Mouse (Mus musculus) kidney, embryonic 16.5 days (tissue): ENCODE data around the gene Mroh2b. TPM values are rescaled to one million over a fixed set of nuclear protein-coding genes. Genes with fewer than 3 reads are reported as not detected.

ENCODE experiments used
- ATAC-seq: fragments of 200-750 bp; cut with Nextera tagmentation; 2 replicates; pipeline ENCODE4 v1.8.0; 2017; ENCODE audit warnings: moderate TSS enrichment; ENCODE audit not compliant: low FRiP score, low TSS enrichment
- H3K27ac ChIP-seq: fragments of 300-500 bp; sonication (generic); 2 replicates; pipeline ENCODE4 v1.5.1; 2014; ENCODE audit warnings: low read length
- H3K27me3 ChIP-seq: fragments of 300-500 bp; sonication (generic); 2 replicates; pipeline ENCODE4 v1.6.1; 2014; ENCODE audit warnings: low read length, control low read depth, mixed read lengths; ENCODE audit not compliant: insufficient read depth
- H3K36me3 ChIP-seq: fragments of 300-500 bp; sonication (generic); 2 replicates; pipeline ENCODE4 v1.6.1; 2014; ENCODE audit warnings: low read length, control low read depth, mixed read lengths; ENCODE audit not compliant: insufficient read depth
- H3K4me1 ChIP-seq: fragments of 300-500 bp; sonication (generic); 2 replicates; pipeline ENCODE4 v1.6.1; 2014; ENCODE audit warnings: low read length, control low read depth, mixed read lengths; ENCODE audit not compliant: insufficient read depth
- H3K4me2 ChIP-seq: fragments of 300-500 bp; sonication (generic); replicated peaks from 2 replicates; pipeline ENCODE4 v1.6.1; 2014; ENCODE audit warnings: low read depth, low read length
- H3K4me3 ChIP-seq: fragments of 300-500 bp; sonication (generic); 2 replicates; pipeline ENCODE4 v1.5.1; 2014; ENCODE audit warnings: mild to moderate bottlenecking, low read length
- H3K9ac ChIP-seq: fragments of 300-500 bp; sonication (generic); replicated peaks from 2 replicates; pipeline ENCODE4 v1.6.1; 2014; ENCODE audit warnings: low read length
- H3K9me3 ChIP-seq: fragments of 300-500 bp; sonication (generic); 2 replicates; pipeline ENCODE4 v1.6.1; 2016; ENCODE audit warnings: low read length, control low read depth
- WGBS: fragments of 180-500 bp; shearing (Covaris S2); extraction: QIAGEN DNeasy Blood & Tissue Kit; methylation state at CpG from one replicate; pipeline ENCODE4 v1.1.7; 2014; 5-methylcytosine and 5-hydroxymethylcytosine counted together
- polyA plus RNA-seq: library from polyadenylated mRNA; unstranded; fragments of >200 nt; fragmentation: Nextera tagmentation; extraction: Ambion mirVana; gene quantifications from 2 replicates; pipeline ENCODE4 v1.2.1, GENCODE M21; 2015

Mroh2b gene
- not detected in 2 replicates for polyA plus RNA-seq

DNA sequence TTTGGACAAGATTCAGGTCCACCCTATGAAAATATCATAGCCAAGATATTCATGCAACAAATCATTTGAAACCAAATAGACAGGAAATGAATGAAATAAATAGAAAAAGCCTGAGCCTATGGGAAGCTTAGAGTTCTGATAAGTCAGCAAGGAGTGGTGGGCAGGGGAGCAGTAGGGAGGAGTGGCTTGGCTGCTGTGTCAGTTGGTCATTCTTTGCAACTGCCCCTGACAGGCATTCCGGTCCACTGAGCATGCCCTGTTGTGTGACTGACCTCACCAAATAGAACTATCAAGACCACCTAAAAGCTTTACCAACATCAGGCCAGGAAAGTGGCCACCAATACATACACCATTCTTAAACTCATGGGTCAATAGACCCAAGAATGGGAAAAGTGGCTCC is at the start of gene Mroh2b:
Gene Mroh2b (plus strand): TSS at position 301 of the 400 bp plus-strand sequence.
- no peak within 1 kb of the TSS for H3K4me2 ChIP-seq
- 100% methylated on average over 1 of the region's 1 CpGs for WGBS
- ATAC-seq = no peak

DNA sequence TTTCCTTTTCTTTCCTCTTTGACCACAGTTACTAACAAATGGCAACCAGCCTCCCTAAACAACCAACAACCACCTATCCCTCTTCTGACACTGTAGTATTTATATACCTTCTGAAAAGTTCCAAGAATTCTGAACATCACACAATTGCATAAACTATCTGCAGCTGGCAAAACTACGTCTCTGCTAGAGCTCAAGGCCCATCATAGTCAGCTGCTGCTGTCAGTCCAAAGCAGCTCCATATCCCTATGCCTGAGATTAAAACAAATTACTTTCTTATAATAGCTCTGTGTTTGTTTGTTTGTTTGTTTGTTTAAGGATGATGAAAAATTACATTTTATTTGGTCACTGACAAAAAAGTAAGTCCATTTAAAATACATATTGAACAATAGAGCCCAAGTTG is 48.5 kb upstream of the Mroh2b start:
- H3K27me3 ChIP-seq = no peaks in the 10 kb centered on the region
- H3K4me3 ChIP-seq = no peak overlapping the region
- H3K4me1 ChIP-seq = no peaks in the 10 kb centered on the region
- 88% methylated on average over 1 of the region's 1 CpGs for WGBS
- no peak for ATAC-seq
- no peaks in the 10 kb centered on the region for H3K36me3 ChIP-seq
- no peaks in the 10 kb centered on the region for H3K9me3 ChIP-seq
- H3K27ac ChIP-seq = no peak overlapping the region
- H3K4me2 ChIP-seq = no peak overlapping the region
- no peak overlapping the region for H3K9ac ChIP-seq

More for the DNA sequence above, at the start of gene Mroh2b:
- Histone ChIP-seq H3K27me3 (no peaks in the 10 kb centered on the region), H3K4me3 (no peak within 1 kb of the TSS), H3K9ac (no peak within 1 kb of the TSS), H3K36me3 (no peaks in the 10 kb centered on the region), H3K4me1 (no peaks in the 10 kb centered on the region), H3K27ac (no peak within 1 kb of the TSS), H3K9me3 (no peaks in the 10 kb centered on the region)

DNA sequence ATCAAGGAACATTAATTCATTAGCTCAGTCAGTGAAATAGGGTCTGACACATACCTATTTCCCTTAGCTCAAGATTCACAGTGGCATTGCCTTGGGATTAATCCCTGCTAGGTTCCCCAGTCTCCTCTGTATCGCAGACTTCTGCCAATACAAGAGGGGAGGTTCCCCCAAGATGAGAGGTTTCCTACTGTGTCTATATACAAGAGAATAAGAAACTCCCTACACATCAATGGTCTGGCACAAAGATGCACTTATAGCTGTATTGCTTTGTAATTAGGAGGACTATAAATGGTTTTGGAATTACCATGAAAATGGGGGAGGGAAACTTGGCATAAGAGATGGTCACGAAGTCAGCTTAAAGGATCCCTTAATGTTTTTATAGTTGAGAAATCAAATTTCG is 3.6 kb upstream of the Mroh2b start:
- no peak overlapping the region for H3K4me3 ChIP-seq
- H3K36me3 ChIP-seq = no peaks in the 10 kb centered on the region
- H3K9me3 ChIP-seq = no peaks in the 10 kb centered on the region
- no peak overlapping the region for H3K27ac ChIP-seq
- WGBS = 51% methylated on average over 3 of the region's 3 CpGs
- no peak for ATAC-seq
- H3K4me2 ChIP-seq = no peak overlapping the region
- H3K9ac ChIP-seq = no peak overlapping the region
- no peaks in the 10 kb centered on the region for H3K4me1 ChIP-seq
- H3K27me3 ChIP-seq = no peaks in the 10 kb centered on the region

DNA sequence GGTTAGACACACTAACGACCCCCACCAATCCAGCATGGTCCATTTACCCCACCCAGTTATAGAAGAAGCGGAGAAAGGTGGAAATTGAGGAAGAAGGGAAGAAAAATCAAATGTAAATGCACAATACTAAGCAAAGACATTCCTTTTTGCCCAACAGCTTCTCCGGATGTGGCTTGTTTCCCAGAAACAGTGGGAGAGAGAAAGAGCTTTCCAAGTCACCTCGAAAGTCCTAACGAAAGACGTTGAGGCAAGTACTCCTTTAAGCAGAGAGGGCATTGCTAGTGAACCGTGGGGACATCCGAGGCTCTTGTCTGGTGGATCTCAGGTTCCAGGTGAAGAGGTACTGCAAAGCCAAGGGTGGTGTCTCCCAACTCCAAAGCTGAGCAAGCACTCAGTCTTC is 36.2 kb downstream of the Mroh2b start:
- WGBS = 74% methylated on average over 8 of the region's 8 CpGs
- Histone ChIP-seq H3K9ac (no peak overlapping the region), H3K27me3 (no peaks in the 10 kb centered on the region), H3K36me3 (no peaks in the 10 kb centered on the region), H3K27ac (no peak overlapping the region), H3K9me3 (no peaks in the 10 kb centered on the region), H3K4me3 (no peak overlapping the region), H3K4me1 (no peaks in the 10 kb centered on the region), H3K4me2 (no peak overlapping the region)
- ATAC-seq = no peak

DNA sequence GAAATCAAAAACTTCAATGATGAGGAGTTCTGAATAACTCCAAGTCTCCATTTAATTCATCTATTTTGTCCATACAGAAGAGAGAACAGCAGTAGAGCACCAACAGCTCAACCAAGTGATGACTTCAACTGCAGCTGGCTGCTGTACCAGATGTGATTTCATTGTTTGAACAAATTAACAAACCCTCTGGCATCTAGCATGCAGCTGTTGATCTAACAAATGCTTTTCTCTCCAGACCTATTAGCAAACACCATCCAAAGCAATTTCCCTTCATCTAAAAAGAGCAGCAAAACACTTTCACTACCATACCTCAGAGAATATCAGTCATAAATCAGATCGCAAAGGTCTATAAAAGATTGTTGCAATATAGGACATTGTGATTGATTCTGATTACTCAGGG is 74.8 kb downstream of the Mroh2b start:
- Histone ChIP-seq H3K4me1 (no peaks in the 10 kb centered on the region), H3K4me2 (no peak overlapping the region), H3K4me3 (no peak overlapping the region), H3K36me3 (no peaks in the 10 kb centered on the region), H3K9ac (no peak overlapping the region), H3K27me3 (no peaks in the 10 kb centered on the region), H3K9me3 (no peaks in the 10 kb centered on the region), H3K27ac (no peak overlapping the region)
- WGBS = 89% methylated on average over 1 of the region's 1 CpGs
- ATAC-seq = no peak

DNA sequence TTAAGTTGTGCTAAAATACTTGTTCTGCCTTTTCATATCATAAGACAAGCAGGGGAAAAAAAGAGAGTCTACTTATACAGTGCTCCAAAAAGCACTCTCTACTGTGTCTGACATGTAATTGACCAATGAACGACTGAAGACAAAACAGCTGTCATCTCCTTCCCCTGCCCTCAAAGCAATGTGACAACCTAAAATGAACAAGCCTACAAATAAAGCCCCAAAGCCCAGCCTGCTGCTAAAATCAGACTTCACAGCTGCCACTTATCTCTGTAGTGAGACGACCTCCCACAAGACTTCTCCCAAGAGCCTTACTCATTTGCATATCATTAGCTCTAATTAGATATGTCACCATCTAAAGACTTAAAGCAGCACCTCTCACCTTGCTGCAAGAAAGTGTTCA is 104.4 kb downstream of the Mroh2b start:
- Histone ChIP-seq H3K36me3 (no peaks in the 10 kb centered on the region), H3K4me1 (no peaks in the 10 kb centered on the region), H3K9ac (no peak overlapping the region), H3K27me3 (no peaks in the 10 kb centered on the region), H3K4me3 (no peak overlapping the region), H3K27ac (no peak overlapping the region), H3K4me2 (no peak overlapping the region), H3K9me3 (no peaks in the 10 kb centered on the region)
- ATAC-seq = no peak
- WGBS = 47% methylated on average over 2 of the region's 2 CpGs

DNA sequence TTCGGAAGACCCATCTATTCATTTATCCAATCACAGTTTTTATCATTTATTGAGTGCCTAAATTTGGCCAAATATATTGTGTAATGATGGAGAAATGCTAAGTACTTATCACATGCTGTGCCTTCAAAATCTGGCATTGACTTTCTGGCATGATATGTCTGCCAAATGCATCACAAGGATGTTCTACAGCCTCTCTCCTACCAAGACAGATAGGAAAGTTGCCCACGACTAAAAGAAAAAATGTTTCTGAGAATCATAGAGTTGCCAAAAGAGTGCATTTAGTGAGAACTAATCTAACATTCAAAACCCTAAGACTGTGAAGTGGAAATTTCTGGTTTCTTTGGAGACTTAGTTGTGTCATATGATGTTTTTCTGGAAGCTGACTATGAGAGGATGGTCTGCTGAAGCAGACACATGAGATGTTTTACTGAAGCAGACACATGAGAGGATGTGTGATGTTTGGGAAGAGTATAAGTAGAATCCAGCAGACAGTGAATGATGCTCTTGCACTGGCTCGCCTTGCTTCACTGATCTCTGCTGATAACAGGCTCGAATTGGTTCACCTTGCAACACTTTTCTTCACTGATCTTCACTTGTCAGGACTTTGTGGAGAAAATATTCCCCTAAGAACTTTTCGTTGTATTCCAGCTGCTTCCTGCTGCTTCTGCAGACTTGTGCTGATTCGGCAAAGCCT is 105.1 kb downstream of the Mroh2b start:
- H3K4me3 ChIP-seq = no peak overlapping the region

DNA sequence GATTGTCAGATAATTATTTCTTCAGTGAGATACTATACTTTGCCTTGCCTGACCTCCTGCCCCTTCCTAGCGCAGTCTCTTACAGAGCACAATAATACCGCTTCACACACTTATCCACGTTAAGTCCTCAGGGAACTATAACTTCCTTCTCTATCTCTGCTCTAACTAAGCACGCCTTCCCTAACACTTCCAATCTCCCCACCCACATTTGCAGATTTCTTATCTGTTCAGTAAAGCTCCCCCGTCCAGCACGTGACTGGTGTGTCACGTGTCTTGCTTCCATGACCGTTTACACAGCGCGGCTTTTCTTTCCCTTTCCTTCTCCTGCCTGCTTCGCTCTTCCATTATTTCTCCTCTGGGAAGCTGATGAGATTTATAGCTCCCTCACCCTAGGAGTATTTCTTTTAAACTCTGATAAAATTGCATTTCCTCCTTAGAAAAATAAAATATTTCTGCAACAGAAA is 111.1 kb downstream of the Mroh2b start:
- Histone ChIP-seq H3K4me2 (peak overlapping the region; percentile 49), H3K27me3 (no peaks in the 10 kb centered on the region), H3K4me3 (peak overlapping the region; percentile 32), H3K27ac (no peak overlapping the region), H3K9ac (0 out of 2 replicates have a peak overlapping the region, but pooled peaks have one; percentile 9), H3K36me3 (no peaks in the 10 kb centered on the region), H3K9me3 (no peaks in the 10 kb centered on the region), H3K4me1 (no peaks in the 10 kb centered on the region)
- WGBS = 30% methylated on average over 11 of the region's 11 CpGs
- ATAC-seq = peak; percentile 85

More for the DNA sequence above, 105.1 kb downstream of the Mroh2b start:
- H3K4me1 ChIP-seq = no peaks in the 10 kb centered on the region
- H3K27me3 ChIP-seq = no peaks in the 10 kb centered on the region
- no peaks in the 10 kb centered on the region for H3K36me3 ChIP-seq
- 83% methylated on average over 6 of the region's 6 CpGs for WGBS
- no peak overlapping the region for H3K9ac ChIP-seq
- no peaks in the 10 kb centered on the region for H3K9me3 ChIP-seq
- no peak overlapping the region for H3K27ac ChIP-seq
- ATAC-seq = no peak
- no peak overlapping the region for H3K4me2 ChIP-seq

Other genes with a start within 250 kb of the Mroh2b start
- gene C6, start 171.6 kb upstream of the Mroh2b start, polyA plus RNA-seq = not detected in 2 replicates
- 0.11 and 0.18 TPM in 2 replicates for gene C7, start 165.0 kb downstream of the Mroh2b start, polyA plus RNA-seq
- 1.3 and 2.6 TPM in 2 replicates for gene Card6, start 209.8 kb downstream of the Mroh2b start, polyA plus RNA-seq
- gene Rpl37, start 217.9 kb downstream of the Mroh2b start, polyA plus RNA-seq = 410 and 416 TPM in 2 replicates
- 22.4 and 24.7 TPM in 2 replicates for gene Prkaa1, start 245.1 kb downstream of the Mroh2b start, polyA plus RNA-seq